Mouse (Mus musculus) CH12.LX (cell line): ENCODE results near the gene Nab2. TPM values are rescaled to one million over a fixed set of nuclear protein-coding genes. Genes with fewer than 3 reads are reported as not detected.

ENCODE experiments used
- DNase-seq: peaks from one replicate; pipeline ENCODE4 v3.0.0-alpha.2; 2013; ENCODE audit errors: extremely low read depth
- H3K27ac ChIP-seq: 2 replicates; pipeline ENCODE4 v1.5.1; 2012; ENCODE audit warnings: low read depth, mild to moderate bottlenecking, control low read depth, moderate library complexity; ENCODE audit not compliant: insufficient read depth
- H3K27me3 ChIP-seq: replicated peaks from 2 replicates; pipeline ENCODE3; 2012; ENCODE audit warnings: inconsistent platforms
- H3K36me3 ChIP-seq, 2 experiments: replicated peaks in 1 of 2; 2 replicates each; pipeline versions ENCODE3 to v1.6.1; 2012; ENCODE audit warnings: inconsistent platforms in 1 of 2, low read length in 1 of 2, mild to moderate bottlenecking in 1 of 2, mixed read lengths in 1 of 2, moderate library complexity in 1 of 2; ENCODE audit not compliant: control insufficient read depth in 1 of 2, insufficient read depth in 1 of 2
- H3K4me1 ChIP-seq, 2 experiments: 2 replicates each; pipeline ENCODE4 v1.6.1; 2012; ENCODE audit warnings: inconsistent platforms in 1 of 2, moderate library complexity in 1 of 2; ENCODE audit not compliant: insufficient read depth in 2 of 2, control insufficient read depth in 1 of 2
- H3K4me2 ChIP-seq: 2 replicates; pipeline ENCODE4 v1.6.1; 2012; ENCODE audit warnings: low read depth, mild to moderate bottlenecking, control low read depth; ENCODE audit not compliant: poor library complexity, insufficient read depth, severe bottlenecking
- H3K4me3 ChIP-seq, 3 experiments: fragments of 150-350 bp in 1 of 3; sonication (generic) in 1 of 3; replicated peaks in 1 of 3; 2 replicates each; pipeline versions ENCODE3 to v1.5.1; 2011 to 2012; ENCODE audit warnings: low read depth in 2 of 3, low read length in 2 of 3, mild to moderate bottlenecking in 2 of 3, moderate library complexity in 2 of 3, control low read depth in 1 of 3, improper control_type of control experiment in 1 of 3, inconsistent platforms in 1 of 3, mixed read lengths in 1 of 3; ENCODE audit not compliant: poor library complexity in 1 of 3
- H3K79me2 ChIP-seq: replicated peaks from 2 replicates; pipeline ENCODE4 v1.6.1; 2012; ENCODE audit warnings: mild to moderate bottlenecking, moderate library complexity; ENCODE audit not compliant: control insufficient read depth, poor library complexity, insufficient read depth, severe bottlenecking; ENCODE audit errors: extremely low read depth
- H3K9ac ChIP-seq: 2 replicates; pipeline ENCODE4 v1.6.1; 2012; ENCODE audit warnings: low read depth, mild to moderate bottlenecking, control low read depth, moderate library complexity; ENCODE audit not compliant: insufficient read depth
- H3K9me3 ChIP-seq: replicated peaks from 2 replicates; pipeline ENCODE3; 2012; ENCODE audit warnings: low read length, inconsistent platforms, mixed read lengths
- BHLHE40 ChIP-seq: IDR thresholded peaks from 2 replicates; pipeline ENCODE4 v1.6.1; 2011; ENCODE audit warnings: mild to moderate bottlenecking, low read depth, low read length, improper control_type of control experiment
- CHD1 ChIP-seq: IDR thresholded peaks from 2 replicates; pipeline ENCODE4 v1.6.1; 2012; ENCODE audit warnings: low read depth, low read length, improper control_type of control experiment, inconsistent platforms
- CTCF ChIP-seq, 2 experiments: IDR thresholded peaks in 1 of 2; conservative IDR thresholded peaks in 1 of 2; 2 replicates each; pipeline ENCODE4 v1.5.1; 2011 to 2012; ENCODE audit warnings: low read depth in 2 of 2, low read length in 2 of 2, improper control_type of control experiment in 1 of 2, inconsistent platforms in 1 of 2, mild to moderate bottlenecking in 1 of 2, moderate library complexity in 1 of 2
- ELF1 ChIP-seq: IDR thresholded peaks from 2 replicates; pipeline ENCODE4 v1.6.1; 2014; ENCODE audit warnings: low read depth, mild to moderate bottlenecking, inconsistent platforms, low read length, improper control_type of control experiment
- HCFC1 ChIP-seq: IDR thresholded peaks from 2 replicates; pipeline ENCODE4 v1.6.1; 2012; ENCODE audit warnings: low read depth, mild to moderate bottlenecking, inconsistent platforms, low read length, improper control_type of control experiment
- IRF4 ChIP-seq: IDR thresholded peaks from 2 replicates; pipeline ENCODE4 v1.6.1; 2014; ENCODE audit warnings: low read depth, mild to moderate bottlenecking, inconsistent platforms, low read length, improper control_type of control experiment
- JUND ChIP-seq: conservative IDR thresholded peaks from 2 replicates; pipeline ENCODE4 v1.6.1; 2011; ENCODE audit warnings: low read depth, low read length, improper control_type of control experiment
- MAFK ChIP-seq: IDR thresholded peaks from 2 replicates; pipeline ENCODE4 v1.6.1; 2011; ENCODE audit warnings: low read length, improper control_type of control experiment; ENCODE audit not compliant: insufficient replicate concordance
- MAX ChIP-seq: IDR thresholded peaks from 2 replicates; pipeline ENCODE4 v1.6.1; 2011; ENCODE audit warnings: low read length, improper control_type of control experiment
- MAZ ChIP-seq: IDR thresholded peaks from 2 replicates; pipeline ENCODE4 v1.6.1; 2012; ENCODE audit warnings: low read depth, mild to moderate bottlenecking, inconsistent platforms, low read length, improper control_type of control experiment, moderate library complexity
- PAX5 ChIP-seq: IDR thresholded peaks from 2 replicates; pipeline ENCODE4 v1.6.1; 2012; ENCODE audit warnings: low read length, inconsistent platforms, mixed read lengths
- POLR2A ChIP-seq: IDR thresholded peaks from 2 replicates; pipeline ENCODE4 v1.6.1; 2011; ENCODE audit warnings: low read depth, mild to moderate bottlenecking, improper control_type of control experiment, low read length
- POLR2AphosphoS2 ChIP-seq: IDR thresholded peaks from 2 replicates; pipeline ENCODE4 v1.6.1; 2011; ENCODE audit warnings: low read depth, low read length, improper control_type of control experiment
- RAD21 ChIP-seq: IDR thresholded peaks from 2 replicates; pipeline ENCODE4 v1.6.1; 2011; ENCODE audit warnings: low read depth, mild to moderate bottlenecking, low read length, improper control_type of control experiment, moderate library complexity
- RCOR1 ChIP-seq: conservative IDR thresholded peaks from 2 replicates; pipeline ENCODE4 v1.6.1; 2012; ENCODE audit warnings: low read depth, mild to moderate bottlenecking, inconsistent platforms, low read length, improper control_type of control experiment
- USF1 ChIP-seq: IDR thresholded peaks from 2 replicates; pipeline ENCODE4 v1.6.1; 2014; ENCODE audit warnings: low read depth, mild to moderate bottlenecking, inconsistent platforms, low read length, improper control_type of control experiment
- ZKSCAN1 ChIP-seq: IDR thresholded peaks from 2 replicates; pipeline ENCODE4 v1.6.1; 2012; ENCODE audit warnings: low read depth, inconsistent platforms, low read length, improper control_type of control experiment, borderline replicate concordance
- dilution Hi-C: fragments of 300-500 bp; cut with MboI; formaldehyde crosslinking; loops from 2 replicates; pipeline ENCODE4 v1.14.3; 2020; ENCODE audit warnings: low sequenced_read_pairs; ENCODE audit not compliant: extremely low pct_unique_long_range_greater_than_20kb, extremely low pct_ligation_motif_present
- in situ Hi-C: fragments of 300-500 bp; cut with MboI; formaldehyde crosslinking; loops from 3 replicates; pipeline ENCODE4 v1.14.3; 2019; ENCODE audit warnings: low sequenced_read_pairs, low pct_ligation_motif_present, low pct_unique_long_range_greater_than_20kb, mixed read lengths
- polyA plus RNA-seq: library from polyadenylated mRNA; unstranded; fragments of >175 nt; gene quantifications from 2 replicates; pipeline ENCODE4 v1.2.1, GENCODE M21; 2012; ENCODE audit warnings: low read depth; ENCODE audit not compliant: insufficient read length
- total RNA-seq, 2 experiments: library from RNA; depleted of rRNA; stranded (reverse); fragments of 300-350 nt in 1 of 2; fragments of >200 nt in 1 of 2; gene quantifications; 2 replicates each; pipeline ENCODE4 v1.2.3; 2012 to 2014

The Nab2 gene
- total and polyA plus RNA-seq, 3 experiments: 8.1 to 10.0 (median 9.2) TPM

- Histone ChIP-seq H3K4me1 (peaks cover 0 to 9% of the 10 kb centered on the region in 2 experiments; a peak in 2 of 4 replicates), H3K27me3 (no peaks in the 10 kb centered on the region), H3K36me3 (peaks cover 89 to 94% of the 10 kb centered on the region in 2 experiments), H3K9ac (no peak overlapping the region), H3K4me3 (no peak overlapping the region), H3K9me3 (no peaks in the 10 kb centered on the region), H3K79me2 (no peaks in the 10 kb centered on the region), H3K27ac (no peak overlapping the region), H3K4me2 (no peak overlapping the region)
- in situ Hi-C loops: no loop called here
- TF ChIP-seq MAZ (no peak), USF1 (no peak), ELF1 (no peak), ZKSCAN1 (no peak), IRF4 (no peak), POLR2A (no peak), CHD1 (no peak), RAD21 (no peak), MAX (no peak), PAX5 (no peak), POLR2AphosphoS2 (no peak)
- DNase-seq: no peak
- dilution Hi-C loops: no loop called here
Observed at GRCm38 (mm10) chr10:127654970-127655579, 13.3 kb downstream of the Nab2 start.

GRCm38 (mm10) chr10:127652906-127653638 is 15.3 kb downstream of the Nab2 start:
- Histone ChIP-seq H3K4me2 (no peak overlapping the region), H3K27ac (no peak overlapping the region), H3K79me2 (no peaks in the 10 kb centered on the region), H3K9me3 (no peaks in the 10 kb centered on the region), H3K4me3 (no peak overlapping the region), H3K4me1 (peaks cover 0 to 10% of the 10 kb centered on the region in 2 experiments; a peak in 2 of 4 replicates), H3K9ac (no peak overlapping the region), H3K27me3 (no peaks in the 10 kb centered on the region), H3K36me3 (peaks cover 86 to 93% of the 10 kb centered on the region in 2 experiments)
- in situ Hi-C loops: no loop called here
- TF ChIP-seq MAFK: no peak
- no peak for TF ChIP-seq HCFC1
- TF ChIP-seq RAD21: no peak
- no peak for TF ChIP-seq CTCF (conservative IDR thresholded peaks at IDR 0.05 in 1 of 2, IDR thresholded peaks at IDR 0.05 in 1 of 2; ENCODE audit: low read depth in 2 of 2, low read length in 2 of 2)
- no peak for TF ChIP-seq RCOR1
- no peak for TF ChIP-seq POLR2A
- no peak for TF ChIP-seq BHLHE40
- TF ChIP-seq JUND: no peak
- dilution Hi-C loops: no loop called here
- no peak for DNase-seq
